Comparison of ENCODE assay signal across 19 mouse cellular contexts in genomic region chr13:65563303-65563702, GRCm38 (mm10). TPM values are rescaled to one million over a fixed set of nuclear protein-coding genes. Genes with fewer than 3 reads are reported as not detected.
"Had no signal": no experiment of that assay in that cellular context is flagged by ENCODE, and none has a peak within 500 bp of the region (broad histone marks: within the 10 kb centered on the region; RNA-seq: fewer than 3 reads in every experiment).

No protein-coding gene starts in this region.

RNA-seq across cellular contexts. Expression of gene Gm10139, which starts 50.8 kb away (rescaled TPM):
- total RNA-seq: megakaryocyte progenitor cell, adult 5-6 weeks; midbrain, postnatal 0 days; monocyte, adult 5-6 weeks; neutrophil, adult 5-6 weeks had no signal
- polyA plus RNA-seq: liver, postnatal 0 days; lung, adult 2 months; lung, embryonic 15.5 days; lung, postnatal 0 days; macrophage; midbrain, embryonic 11.5 days; midbrain, embryonic 13.5 days; midbrain, embryonic 15.5 days; midbrain, postnatal 0 days; neural tube, embryonic 12.5 days; neural tube, embryonic 14.5 days; spleen, adult 2 months; stomach, embryonic 15.5 days; stomach, postnatal 0 days; testis, adult 2 months; thymus, adult 2 months had no signal
